ENCODE assay signal across 8 mouse cellular contexts in the genomic region with DNA sequence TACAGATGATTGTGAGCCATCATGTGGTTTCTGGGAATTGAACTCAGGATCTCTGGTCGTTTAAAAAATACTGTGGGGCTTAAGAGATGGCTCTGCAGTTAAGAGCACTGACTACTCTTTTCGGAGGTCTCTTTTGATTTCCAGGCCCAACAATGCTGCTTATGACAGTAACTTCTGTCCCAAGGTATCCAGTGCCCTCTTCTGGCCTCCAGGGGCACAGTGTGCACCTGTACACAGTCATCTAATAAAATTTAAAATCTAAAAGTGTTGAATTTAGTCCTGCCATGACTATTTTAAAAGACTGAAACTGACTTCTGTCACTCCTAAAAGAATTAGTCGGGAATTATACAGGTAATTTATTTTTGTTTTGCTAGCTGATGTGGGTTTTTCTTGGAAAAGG. TPM values are rescaled to one million over a fixed set of nuclear protein-coding genes. Genes with fewer than 3 reads are reported as not detected.
DNase-seq lines count a peak whose midpoint lies in the region; ATAC-seq lines count a peak whose summit lies in the region.

No protein-coding gene starts in this region.

- H3K4me1 ChIP-seq in heart, embryonic 14.5 days (ENCODE audit: control insufficient read depth in 2 of 2, insufficient read depth in 2 of 2, low read length in 2 of 2) = peaks cover 0 to 6% of the 10 kb centered on the region in 2 experiments; a peak in 2 of 4 replicates
- H3K4me1 ChIP-seq in liver, embryonic 15.5 days (replicated peaks) = peaks cover 16% of the 10 kb centered on the region

- DNase-seq in heart, postnatal 36 days = no peak
- DNase-seq in 416B (ENCODE audit: low read depth) (peak; percentile 70), adipocyte (ENCODE audit: low spot score) (peak; percentile 13)
- no peak for DNase-seq in adrenal gland, adult 2 months
- no peak for DNase-seq in embryo, embryonic 10.5 days (ENCODE audit: low spot score)
- no peak for DNase-seq in frontal cortex, postnatal 10 days (ENCODE audit: low spot score in 2 of 2)

- H3K36me3 ChIP-seq in heart, embryonic 14.5 days (ENCODE audit: control insufficient read depth, insufficient read depth, low read length) = no peaks in the 10 kb centered on the region
- no peaks in the 10 kb centered on the region for H3K36me3 ChIP-seq in liver, embryonic 15.5 days (replicated peaks)

- peak overlapping the region in 1 of 2 experiments; percentile 85; a peak in 2 of 4 replicates for H3K4me3 ChIP-seq in heart, embryonic 14.5 days (ENCODE audit: control insufficient read depth in 1 of 2, insufficient read depth in 1 of 2, low read depth in 1 of 2, low read length in 2 of 2)
- H3K4me3 ChIP-seq in liver, embryonic 15.5 days (replicated peaks) = peak overlapping the region; percentile 85

- no peak for ATAC-seq in heart, embryonic 14.5 days (ENCODE audit: insufficient number of reproducible peaks, insufficient read depth, low FRiP score, low read depth)
- ATAC-seq in liver, embryonic 15.5 days (ENCODE audit: insufficient read depth) = no peak

- H3K9ac ChIP-seq in heart, embryonic 14.5 days (ENCODE audit: low read length) = no peak overlapping the region
- H3K9ac ChIP-seq in liver, embryonic 15.5 days = no peak overlapping the region

- H3K9me3 ChIP-seq in heart, embryonic 14.5 days (ENCODE audit: control insufficient read depth, low read length) = no peaks in the 10 kb centered on the region
- H3K9me3 ChIP-seq in liver, embryonic 15.5 days (replicated peaks) = no peaks in the 10 kb centered on the region

- intact Hi-C loops in heart, postnatal 36 days (cut with DNase I) = loop anchor here (2.0 kb wide), 1 partner anchor 85 kb away; a partner anchor contains a TSS

- H3K27ac ChIP-seq in heart, embryonic 14.5 days (replicated peaks in 1 of 2; ENCODE audit: control insufficient read depth in 1 of 2, insufficient read depth in 1 of 2, low read depth in 2 of 2, low read length in 2 of 2) = no peak overlapping the region
- H3K27ac ChIP-seq in liver, embryonic 15.5 days (replicated peaks) = no peak overlapping the region

- H3K27me3 ChIP-seq in heart, embryonic 14.5 days (ENCODE audit: control insufficient read depth, insufficient read depth, low read length) = no peaks in the 10 kb centered on the region
- H3K27me3 ChIP-seq in liver, embryonic 15.5 days = no peaks in the 10 kb centered on the region

- peak overlapping the region; percentile 91 for H3K4me2 ChIP-seq in heart, embryonic 14.5 days (ENCODE audit: low read length)
- peak overlapping the region; percentile 79 for H3K4me2 ChIP-seq in liver, embryonic 15.5 days

- WGBS in heart, embryonic 14.5 days = 42% methylated on average over 3 of the region's 3 CpGs
- WGBS in liver, embryonic 15.5 days (ENCODE audit: insufficient replicate concordance) = 40% methylated on average over 3 of the region's 3 CpGs

RNA-seq across cellular contexts. Expression of a gene that starts 0.9 kb away (rescaled TPM):
- 12.1 and 13.0 TPM in 2 replicates for polyA plus RNA-seq in heart, embryonic 14.5 days (2014; fragmentation: Nextera tagmentation; extraction: Ambion mirVana)
- 10 to 100 TPM; 15.0 to 16.1 TPM for total RNA-seq in heart, postnatal 36 days (2021)
- 5.6 and 5.7 TPM in 2 replicates for polyA plus RNA-seq in liver, embryonic 15.5 days (2015; fragmentation: Nextera tagmentation; extraction: Ambion mirVana)
- 10 to 100 TPM; 10.5 to 12.2 TPM for total RNA-seq in adrenal gland, adult 2 months (2021)
- 15.4 and 18.2 TPM in 2 replicates for polyA plus RNA-seq in adrenal gland, adult 2 months (2012; rRNA removed)

RNA-seq across cellular contexts. Expression of a gene that starts 23.2 kb away (rescaled TPM):
- polyA plus RNA-seq in heart, embryonic 14.5 days (2014; fragmentation: Nextera tagmentation; extraction: Ambion mirVana) = 0.51 and 0.55 TPM in 2 replicates
- not detected for total RNA-seq in heart, postnatal 36 days (2021)
- not detected in 2 replicates for polyA plus RNA-seq in liver, embryonic 15.5 days (2015; fragmentation: Nextera tagmentation; extraction: Ambion mirVana)
- total RNA-seq in adrenal gland, adult 2 months (2021) = not detected
- not detected in 2 replicates for polyA plus RNA-seq in adrenal gland, adult 2 months (2012; rRNA removed)

Comparison
In these comparisons a context has a peak if more than half of its experiments do, and no peak if none do; other contexts are left out.
1. DNase-seq: peak in 416B (single experiment) and adipocyte (single experiment); none in heart, postnatal 36 days (0 of 2), adrenal gland, adult 2 months (single experiment), embryo, embryonic 10.5 days (single experiment) and frontal cortex, postnatal 10 days (0 of 2).